Comparison of ENCODE assay signal across 8 mouse cellular contexts in genomic region chr4:139213935-139214371, GRCm38 (mm10). TPM values are rescaled to one million over a fixed set of nuclear protein-coding genes. Genes with fewer than 3 reads are reported as not detected.
DNase-seq lines count a peak whose midpoint lies in the region; ATAC-seq and TF ChIP-seq lines count a peak whose summit lies in the region.

No protein-coding gene starts in this region.

- H3K9me3 ChIP-seq in kidney, postnatal 0 days (replicated peaks; ENCODE audit: low read length), result no peaks in the 10 kb centered on the region

- no peaks in the 10 kb centered on the region for H3K27me3 ChIP-seq in kidney, postnatal 0 days (ENCODE audit: insufficient read depth, low read length)

- H3K4me1 ChIP-seq in kidney, postnatal 0 days (replicated peaks; ENCODE audit: insufficient read depth, low read length), result peaks cover 16% of the 10 kb centered on the region

- H3K9ac ChIP-seq in kidney, postnatal 0 days (ENCODE audit: low read depth, low read length), result no peak overlapping the region

- 0 out of 2 replicates have a peak, but pooled peaks have one; percentile 38 for ATAC-seq in kidney, postnatal 0 days (replicated peaks; ENCODE audit: low FRiP score, low read depth)

- WGBS in kidney, postnatal 0 days, result 44% methylated on average over 11 of the region's 11 CpGs

- no peak overlapping the region for H3K4me2 ChIP-seq in kidney, postnatal 0 days (ENCODE audit: low read length)

- no peak overlapping the region for H3K4me3 ChIP-seq in kidney, postnatal 0 days (replicated peaks; ENCODE audit: low read depth, low read length)

- intact Hi-C loops in gastrocnemius, postnatal 14 days (cut with DNase I; ENCODE audit: low total_unique reads), result no loop called here

- no peaks in the 10 kb centered on the region for H3K36me3 ChIP-seq in kidney, postnatal 0 days (ENCODE audit: insufficient read depth, low read length)

- peak; percentile 32 to 37 for DNase-seq in spleen, adult 18-20 months
- DNase-seq in spleen, postnatal 14 days (ENCODE audit: low spot score in 2 of 2), result no peak
- DNase-seq in gastrocnemius, postnatal 14 days, result peak; percentile 59
- no peak for DNase-seq in kidney, postnatal 0 days (ENCODE audit: low spot score)
- DNase-seq in thymus, postnatal 14 days, result no peak
- no peak for DNase-seq in cerebellum, postnatal 25 days
- no peak for DNase-seq in cerebellum, postnatal 4 days (ENCODE audit: low spot score in 2 of 2)
- no peak for DNase-seq in frontal cortex, postnatal 14 days (ENCODE audit: low spot score in 2 of 2)

- no peak overlapping the region; the same call in 1 of the 2 replicates for H3K27ac ChIP-seq in kidney, postnatal 0 days

- TF ChIP-seq CTCF in kidney, postnatal 0 days (IDR thresholded peaks at IDR 0.05; ENCODE audit: low read depth), result no peak

RNA-seq across cellular contexts. Expression of gene Capzb, which starts 21.3 kb away (rescaled TPM):
- 100 to 1,000 TPM; 590 to 617 TPM for total RNA-seq in gastrocnemius, postnatal 14 days (2021)
- polyA plus RNA-seq in kidney, postnatal 0 days (2015; fragmentation: Nextera tagmentation; extraction: Ambion mirVana), result 304 and 348 TPM in 2 replicates

Comparison
In these comparisons a context has a peak if more than half of its experiments do, and no peak if none do; other contexts are left out.
1. DNase-seq: peak in spleen, adult 18-20 months (2 of 2) and gastrocnemius, postnatal 14 days (single experiment); none in spleen, postnatal 14 days (0 of 2), kidney, postnatal 0 days (single experiment), thymus, postnatal 14 days (single experiment), cerebellum, postnatal 25 days (0 of 2), cerebellum, postnatal 4 days (0 of 2) and frontal cortex, postnatal 14 days (0 of 2).